Mouse (Mus musculus) erythroblast, embryonic 14.5 days (primary cell): ENCODE measurements around the gene Pdhx.

ENCODE experiments used
- GATA1 ChIP-seq: IDR thresholded peaks from 2 replicates; pipeline ENCODE4 v1.6.1; 2012; ENCODE audit warnings: low read length, inconsistent platforms, mixed read lengths
- TAL1 ChIP-seq: IDR thresholded peaks from 3 replicates; pipeline ENCODE4 v1.6.1; 2012; ENCODE audit warnings: low read length, inconsistent platforms, mixed read lengths

GRCm38 (mm10) chr2:103070586-103070985 is 2.7 kb downstream of the Pdhx start:
- TF ChIP-seq TAL1 (no peak), GATA1 (no peak)
